Comparison of ENCODE assay signal across 10 mouse cellular contexts in the genomic region with DNA sequence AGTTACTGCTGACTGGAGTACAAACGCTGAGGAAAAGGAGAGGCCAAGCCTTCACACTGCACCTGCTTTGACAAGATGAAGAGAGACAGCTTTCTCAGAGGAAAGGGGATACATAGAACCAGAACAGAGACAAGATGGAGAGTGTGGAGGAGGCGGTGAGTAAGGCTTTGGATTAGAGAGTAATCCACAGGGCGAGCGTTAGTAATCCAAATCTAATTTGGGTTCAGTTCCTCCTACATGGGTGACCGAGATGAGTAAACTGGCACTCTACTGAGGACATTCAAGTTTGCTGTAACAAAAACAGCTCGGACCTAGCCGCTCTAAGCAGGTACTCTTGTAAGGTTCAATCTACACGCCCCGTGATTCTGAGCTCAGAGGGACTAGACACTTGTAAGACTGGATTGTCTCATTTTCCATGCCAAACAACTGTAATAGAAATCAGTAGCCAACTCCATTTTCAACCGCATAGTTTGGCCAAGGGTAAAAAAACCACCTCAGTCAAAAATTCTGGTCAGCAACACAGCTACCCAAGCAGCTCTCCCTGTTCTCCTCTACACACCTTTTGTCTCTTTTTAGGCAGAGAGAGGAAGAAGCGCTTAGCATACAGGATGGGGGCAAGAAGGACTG. TPM values are rescaled to one million over a fixed set of nuclear protein-coding genes. Genes with fewer than 3 reads are reported as not detected.
DNase-seq lines count a peak whose midpoint lies in the region; ATAC-seq and TF ChIP-seq lines count a peak whose summit lies in the region.
"Had no signal": no experiment of that assay in that cellular context is flagged by ENCODE, and none has a peak within 500 bp of the region (broad histone marks: within the 10 kb centered on the region; RNA-seq: fewer than 3 reads in every experiment).

No protein-coding gene starts in this region.

- no peak for TF ChIP-seq CTCF in cortical plate, adult 2 months (IDR thresholded peaks at IDR 0.05; ENCODE audit: extremely low read depth, insufficient read depth, low read length)

- no peaks in the 10 kb centered on the region for H3K9me3 ChIP-seq in kidney, embryonic 16.5 days (ENCODE audit: low read length)

- H3K4me1 ChIP-seq in kidney, embryonic 16.5 days (ENCODE audit: insufficient read depth, low read length), result peaks cover 20% of the 10 kb centered on the region
- 0 out of 2 replicates have a peak, but pooled peaks cover under 1% of the 10 kb centered on the region for H3K4me1 ChIP-seq in cortical plate, adult 2 months (ENCODE audit: control insufficient read depth, insufficient read depth, low read length)

- no peaks in the 10 kb centered on the region for H3K27me3 ChIP-seq in kidney, embryonic 16.5 days (ENCODE audit: insufficient read depth, low read length)

- no peak for DNase-seq in kidney, postnatal 25 days
- peak; percentile 29 for DNase-seq in induced T-regulatory cell, adult 2 months (ENCODE audit: low read depth)
- peak; percentile 21 for DNase-seq in naive thymus-derived CD4-positive, alpha-beta T cell, adult 2 months (ENCODE audit: low read depth)
- DNase-seq in left cerebral cortex, adult 11 months (ENCODE audit: low spot score), result no peak
- no peak for DNase-seq in left cerebral cortex, postnatal 14 days (ENCODE audit: low spot score in 2 of 2)
- DNase-seq: kidney, adult 9 months; thymus, postnatal 14 days had no signal

- no peak overlapping the region for H3K27ac ChIP-seq in kidney, embryonic 16.5 days (ENCODE audit: low read length)
- H3K27ac ChIP-seq in cortical plate, adult 2 months (ENCODE audit: insufficient read depth, low read length), result no peak overlapping the region

- peak overlapping the region; percentile 87 for H3K4me3 ChIP-seq in kidney, embryonic 16.5 days (ENCODE audit: low read length)
- H3K4me3 ChIP-seq in cortical plate, adult 2 months (ENCODE audit: insufficient read depth, low read length), result peak overlapping the region; percentile 48

- intact Hi-C loops in left cerebral cortex, postnatal 14 days (cut with DNase I), result loop anchor here (5.0 kb wide), 1 partner anchor 97 kb away; no protein-coding TSS in a partner anchor

- no peak for ATAC-seq in kidney, embryonic 16.5 days (ENCODE audit: low FRiP score, low TSS enrichment)
- no peak for ATAC-seq in cerebellum, adult (ENCODE audit: insufficient number of reproducible peaks, low FRiP score, low TSS enrichment)

- TF ChIP-seq POLR2A in cortical plate, adult 2 months (IDR thresholded peaks at IDR 0.05; ENCODE audit: extremely low read depth, insufficient read depth, low read length), result no peak

- WGBS in kidney, embryonic 16.5 days, result 53% methylated on average over 11 of the region's 11 CpGs

- peaks cover 33% of the 10 kb centered on the region for H3K36me3 ChIP-seq in kidney, embryonic 16.5 days (ENCODE audit: insufficient read depth, low read length)

- peak overlapping the region; percentile 91 for H3K4me2 ChIP-seq in kidney, embryonic 16.5 days (replicated peaks; ENCODE audit: low read depth, low read length)

- H3K9ac ChIP-seq in kidney, embryonic 16.5 days (replicated peaks; ENCODE audit: low read length), result peak overlapping the region; percentile 83

RNA-seq across cellular contexts. Expression of a gene that starts 1.7 kb away (rescaled TPM):
- 67.5 and 68.8 TPM in 2 replicates for polyA plus RNA-seq in kidney, embryonic 16.5 days (2015; fragmentation: Nextera tagmentation; extraction: Ambion mirVana)
- polyA plus RNA-seq in cortical plate, adult 2 months (2012; rRNA removed), result 209 and 217 TPM in 2 replicates
- total RNA-seq in left cerebral cortex, postnatal 14 days (2021), result 100 to 1,000 TPM; 251 to 280 TPM

RNA-seq across cellular contexts. Expression of a gene that starts 43.5 kb away (rescaled TPM):
- polyA plus RNA-seq in kidney, embryonic 16.5 days (2015; fragmentation: Nextera tagmentation; extraction: Ambion mirVana), result 17.4 and 17.5 TPM in 2 replicates
- polyA plus RNA-seq in cortical plate, adult 2 months (2012; rRNA removed), result 14.2 and 17.0 TPM in 2 replicates
- total RNA-seq in left cerebral cortex, postnatal 14 days (2021), result 10 to 100 TPM; 16.6 to 19.3 TPM

Comparison
In these comparisons a context has a peak if more than half of its experiments do, and no peak if none do; other contexts are left out.
1. DNase-seq: peak in induced T-regulatory cell, adult 2 months (single experiment) and naive thymus-derived CD4-positive, alpha-beta T cell, adult 2 months (single experiment); none in kidney, postnatal 25 days (0 of 2), left cerebral cortex, adult 11 months (single experiment) and left cerebral cortex, postnatal 14 days (0 of 2).